Mouse (Mus musculus) thymus, adult 2 months (tissue): ENCODE data around the gene Tbc1d2b.

Source experiments
- CTCF ChIP-seq: fragments of 200-500 bp; IDR thresholded peaks from 2 replicates; pipeline ENCODE4 v1.5.1; 2012; ENCODE audit warnings: mild to moderate bottlenecking, control low read depth, low read length, moderate library complexity, borderline replicate concordance; ENCODE audit not compliant: control insufficient read depth, poor library complexity, insufficient read depth; ENCODE audit errors: extremely low read depth
- POLR2A ChIP-seq: fragments of 200-500 bp; IDR thresholded peaks from 2 replicates; pipeline ENCODE4 v1.6.1; 2012; ENCODE audit warnings: mild to moderate bottlenecking, low read length, control low read depth, moderate library complexity; ENCODE audit not compliant: control insufficient read depth, poor library complexity, insufficient read depth; ENCODE audit errors: extremely low read depth

- TF ChIP-seq CTCF (no peak), POLR2A (no peak)
These were observed 62.8 kb downstream of the Tbc1d2b start for GRCm38 (mm10) chr9:90207808-90208207.
